Mouse (Mus musculus): ENCODE data around the gene Ptprn2. TPM values are rescaled to one million over a fixed set of nuclear protein-coding genes. Genes with fewer than 3 reads are reported as not detected.
A peak's percentile ranks its signal among the peaks of the same experiment; 100 is the strongest.

Ptprn2 gene
- polyA plus RNA-seq, 1 experiment from 2014 or later = 16.3 TPM

DNA sequence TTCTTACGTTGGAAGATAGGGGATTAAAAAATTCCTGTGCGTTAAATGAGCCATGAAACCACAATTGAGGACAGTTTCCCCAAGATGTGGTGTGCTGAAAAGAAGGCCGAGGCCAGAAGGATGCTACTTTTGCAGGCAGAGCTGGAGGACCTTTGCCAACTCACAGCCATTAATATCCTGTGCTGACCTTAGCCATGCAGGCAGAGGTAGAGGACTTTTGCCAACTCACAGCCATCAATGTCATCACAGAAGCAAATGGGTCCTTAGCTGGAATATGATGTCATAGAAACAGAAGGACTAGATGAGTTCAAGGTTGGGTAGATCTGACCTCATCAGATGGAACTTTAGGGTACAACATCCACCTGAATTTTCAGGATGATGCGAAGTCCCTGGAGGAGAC lies 43.3 kb downstream of the Ptprn2 start:
- H3K4me3 ChIP-seq (replicated peaks) = no peak overlapping the region
- no peaks in the 10 kb centered on the region for H3K9me3 ChIP-seq (replicated peaks)
- H3K27ac ChIP-seq (replicated peaks) = no peak overlapping the region
- no peak overlapping the region for H3K9ac ChIP-seq (replicated peaks)
- WGBS = 79% methylated on average over 4 of the region's 4 CpGs
- no peaks in the 10 kb centered on the region for H3K36me3 ChIP-seq
- H3K4me2 ChIP-seq = no peak overlapping the region
- no peak for ATAC-seq (ENCODE audit: low FRiP score)
- no peaks in the 10 kb centered on the region for H3K4me1 ChIP-seq
- no peaks in the 10 kb centered on the region for H3K27me3 ChIP-seq (replicated peaks)

DNA sequence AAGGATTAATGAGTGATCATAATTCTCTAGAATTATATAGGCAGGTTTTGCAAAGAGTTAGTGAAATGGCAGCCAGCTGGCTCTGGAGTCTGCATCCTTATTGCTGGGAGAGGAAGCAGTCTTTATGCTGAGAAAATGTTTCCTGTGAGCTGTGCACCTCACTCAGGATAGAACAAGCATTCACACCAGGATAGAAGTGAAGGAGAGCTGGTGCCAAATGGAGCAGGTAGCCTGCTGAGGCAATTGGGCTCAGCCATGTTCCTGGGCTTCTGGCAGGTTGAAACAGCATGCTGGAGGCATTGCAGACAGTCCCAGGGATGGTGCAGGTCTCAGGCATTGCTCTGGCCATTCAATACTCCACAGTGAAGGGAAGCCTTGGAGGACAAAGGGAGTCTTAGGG lies 47.8 kb downstream of the Ptprn2 start:
- H3K4me1 ChIP-seq = no peaks in the 10 kb centered on the region
- H3K4me3 ChIP-seq (replicated peaks) = no peak overlapping the region
- no peaks in the 10 kb centered on the region for H3K9me3 ChIP-seq (replicated peaks)
- no peak overlapping the region for H3K27ac ChIP-seq (replicated peaks)
- no peaks in the 10 kb centered on the region for H3K27me3 ChIP-seq (replicated peaks)
- ATAC-seq (ENCODE audit: low FRiP score) = no peak
- H3K9ac ChIP-seq (replicated peaks) = no peak overlapping the region
- no peaks in the 10 kb centered on the region for H3K36me3 ChIP-seq
- no peak overlapping the region for H3K4me2 ChIP-seq

DNA sequence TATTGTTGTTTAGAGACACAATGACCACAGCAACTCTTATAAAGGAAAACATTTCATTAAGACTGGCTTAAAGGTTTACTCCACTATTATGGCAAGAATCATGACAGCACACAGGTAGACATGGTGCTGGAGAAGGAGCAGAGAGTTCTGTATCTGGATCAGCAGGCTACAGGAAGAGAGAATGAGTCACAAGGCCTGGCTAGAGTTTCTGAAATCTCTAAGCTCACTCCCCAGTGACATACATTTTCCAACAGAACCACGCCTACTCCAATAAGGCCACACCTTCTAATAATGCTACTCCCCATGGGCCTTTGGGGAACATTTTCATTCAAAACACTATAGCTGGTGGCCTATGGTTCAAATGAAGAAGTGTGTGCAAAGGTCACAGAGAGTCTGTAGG lies 53.8 kb downstream of the Ptprn2 start:
- Histone ChIP-seq H3K4me1 (no peaks in the 10 kb centered on the region), H3K9ac (replicated peaks) (no peak overlapping the region), H3K27ac (replicated peaks) (no peak overlapping the region), H3K4me2 (no peak overlapping the region), H3K27me3 (replicated peaks) (no peaks in the 10 kb centered on the region), H3K9me3 (replicated peaks) (no peaks in the 10 kb centered on the region), H3K4me3 (replicated peaks) (no peak overlapping the region), H3K36me3 (no peaks in the 10 kb centered on the region)
- ATAC-seq (ENCODE audit: low FRiP score) = no peak
- WGBS = 94% methylated on average over 1 of the region's 1 CpGs

DNA sequence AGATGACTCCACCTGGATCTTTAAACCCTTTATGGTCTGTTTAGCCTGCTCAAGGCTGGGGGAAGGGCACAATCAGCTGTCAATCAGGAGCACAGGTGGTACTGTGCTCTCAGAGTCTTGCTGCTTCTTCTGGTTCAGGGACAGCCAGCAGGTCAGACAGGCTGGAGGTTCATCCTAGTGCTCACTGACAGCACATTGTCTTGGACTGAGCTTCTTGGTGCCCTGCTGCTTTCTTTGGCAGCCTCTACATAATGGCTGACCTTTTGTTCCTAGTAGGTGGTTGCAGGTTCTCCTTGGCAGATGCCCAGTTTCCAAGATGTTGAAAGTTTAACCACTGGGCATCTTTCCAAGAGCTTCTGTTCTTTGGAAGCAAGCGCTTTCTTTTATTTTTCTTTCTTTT lies 55.1 kb downstream of the Ptprn2 start:
- ATAC-seq (ENCODE audit: low FRiP score) = no peak
- no peak overlapping the region for H3K4me3 ChIP-seq (replicated peaks)
- H3K9ac ChIP-seq (replicated peaks) = no peak overlapping the region
- H3K36me3 ChIP-seq = no peaks in the 10 kb centered on the region
- H3K27me3 ChIP-seq (replicated peaks) = no peaks in the 10 kb centered on the region
- 91% methylated on average over 1 of the region's 1 CpGs for WGBS
- no peaks in the 10 kb centered on the region for H3K9me3 ChIP-seq (replicated peaks)
- H3K27ac ChIP-seq (replicated peaks) = no peak overlapping the region
- H3K4me2 ChIP-seq = no peak overlapping the region
- H3K4me1 ChIP-seq = no peaks in the 10 kb centered on the region

DNA sequence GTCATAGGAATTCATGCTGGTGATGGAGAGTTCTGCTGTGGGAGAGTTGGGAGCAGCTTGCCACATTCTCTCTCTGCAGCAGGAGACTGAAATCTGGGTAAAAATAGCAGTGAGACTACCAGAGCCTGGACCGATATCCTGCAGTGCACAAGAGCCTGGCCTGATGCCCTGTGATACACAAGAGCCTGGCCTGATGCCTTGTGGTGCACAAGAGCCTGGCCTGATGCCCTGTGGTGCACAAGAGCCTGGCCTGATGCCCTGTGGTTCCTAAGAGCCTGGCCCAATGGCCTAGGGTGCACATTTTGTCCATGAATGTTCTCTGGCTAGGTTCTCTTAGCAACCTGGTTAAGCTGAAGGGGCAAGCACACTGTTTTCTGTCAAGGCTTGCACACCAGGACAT lies 64.5 kb downstream of the Ptprn2 start:
- Histone ChIP-seq H3K4me3 (replicated peaks) (no peak overlapping the region), H3K27me3 (replicated peaks) (no peaks in the 10 kb centered on the region), H3K4me2 (no peak overlapping the region), H3K4me1 (peaks cover 24% of the 10 kb centered on the region; the same call in 1 of the 2 replicates), H3K36me3 (no peaks in the 10 kb centered on the region), H3K9me3 (replicated peaks) (no peaks in the 10 kb centered on the region), H3K27ac (replicated peaks) (0 out of 2 replicates have a peak overlapping the region, but pooled peaks have one; percentile 18), H3K9ac (replicated peaks) (no peak overlapping the region)
- 71% methylated on average over 1 of the region's 1 CpGs for whole genome bisulfite sequencing
- 0 out of 2 replicates have a peak, but pooled peaks have one; percentile 46 for ATAC-seq (ENCODE audit: low FRiP score)

DNA sequence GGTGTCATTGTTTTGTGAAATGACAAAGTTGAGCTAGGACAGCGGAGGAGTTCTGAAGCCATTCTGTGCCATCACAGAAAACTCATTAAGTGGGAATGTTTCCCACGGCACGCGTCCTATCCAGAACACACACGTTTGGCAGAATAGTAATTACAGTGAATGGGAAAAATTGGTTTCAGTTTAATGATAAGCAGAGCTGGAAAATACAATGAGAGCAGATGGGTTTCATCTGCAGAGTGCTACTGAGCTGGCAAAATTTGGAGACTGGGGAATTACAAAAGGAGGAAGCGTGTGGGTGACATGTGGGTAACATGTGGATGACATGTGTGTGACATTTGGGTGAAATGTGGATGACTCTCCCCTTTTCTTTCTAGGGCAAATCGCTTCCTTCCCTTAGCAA lies 66.0 kb downstream of the Ptprn2 start:
- 48% methylated on average over 7 of the region's 7 CpGs for WGBS
- Histone ChIP-seq H3K9ac (replicated peaks) (no peak overlapping the region), H3K9me3 (replicated peaks) (no peaks in the 10 kb centered on the region), H3K4me3 (replicated peaks) (no peak overlapping the region), H3K27ac (replicated peaks) (peak overlapping the region; percentile 71), H3K4me1 (peaks cover 24% of the 10 kb centered on the region; the same call in 1 of the 2 replicates), H3K27me3 (replicated peaks) (no peaks in the 10 kb centered on the region), H3K4me2 (no peak overlapping the region), H3K36me3 (no peaks in the 10 kb centered on the region)
- ATAC-seq (ENCODE audit: low FRiP score) = peak; percentile 46

DNA sequence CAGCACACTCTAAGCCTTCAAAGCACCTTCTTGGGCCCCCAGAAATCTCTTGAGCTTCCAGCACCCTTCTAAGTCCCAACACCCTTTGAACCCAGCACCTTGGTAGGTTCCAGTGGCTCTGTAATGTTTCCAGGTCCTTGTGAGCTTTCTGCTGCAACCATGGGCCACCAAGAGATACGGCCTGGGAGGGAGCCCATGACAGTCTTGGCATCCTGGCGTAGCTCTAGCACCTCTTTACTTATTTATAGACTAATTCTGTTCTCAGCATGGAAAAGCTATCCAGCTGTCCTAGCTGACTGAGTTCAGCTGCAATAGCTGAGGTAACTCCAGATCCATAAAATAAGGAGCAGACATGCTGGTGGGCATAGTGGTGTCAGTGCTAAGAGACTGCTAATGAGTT lies 66.8 kb downstream of the Ptprn2 start:
- Histone ChIP-seq H3K4me2 (no peak overlapping the region), H3K4me1 (peaks cover 24% of the 10 kb centered on the region; the same call in 1 of the 2 replicates), H3K4me3 (replicated peaks) (no peak overlapping the region), H3K9ac (replicated peaks) (no peak overlapping the region), H3K27ac (replicated peaks) (peak overlapping the region; percentile 71), H3K27me3 (replicated peaks) (no peaks in the 10 kb centered on the region), H3K36me3 (no peaks in the 10 kb centered on the region), H3K9me3 (replicated peaks) (no peaks in the 10 kb centered on the region)
- ATAC-seq (ENCODE audit: low FRiP score) = no peak
- 67% methylated on average over 2 of the region's 2 CpGs for WGBS

DNA sequence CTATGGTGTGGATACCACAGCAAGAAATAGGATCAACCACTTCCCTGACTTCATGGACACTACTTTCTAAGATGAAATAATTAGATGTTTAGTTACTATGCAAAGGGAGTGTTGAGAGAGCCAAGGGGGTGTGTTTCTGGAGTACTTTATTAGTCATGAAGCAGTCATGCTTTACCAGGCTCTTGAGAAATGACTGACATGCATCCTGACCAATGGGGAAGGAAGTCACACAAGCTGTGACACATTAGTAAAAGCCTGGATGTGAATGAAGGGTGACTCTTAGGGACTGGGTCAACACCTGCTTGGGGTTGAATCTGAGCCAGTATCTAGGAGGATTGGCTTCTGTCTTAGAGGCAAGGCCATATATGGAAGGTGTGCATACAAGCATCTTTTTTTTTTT lies 67.8 kb downstream of the Ptprn2 start:
- Histone ChIP-seq H3K4me2 (no peak overlapping the region), H3K9ac (replicated peaks) (no peak overlapping the region), H3K36me3 (no peaks in the 10 kb centered on the region), H3K27me3 (replicated peaks) (no peaks in the 10 kb centered on the region), H3K27ac (replicated peaks) (no peak overlapping the region), H3K9me3 (replicated peaks) (no peaks in the 10 kb centered on the region), H3K4me3 (replicated peaks) (no peak overlapping the region), H3K4me1 (peaks cover 24% of the 10 kb centered on the region; the same call in 1 of the 2 replicates)
- ATAC-seq (ENCODE audit: low FRiP score) = no peak

DNA sequence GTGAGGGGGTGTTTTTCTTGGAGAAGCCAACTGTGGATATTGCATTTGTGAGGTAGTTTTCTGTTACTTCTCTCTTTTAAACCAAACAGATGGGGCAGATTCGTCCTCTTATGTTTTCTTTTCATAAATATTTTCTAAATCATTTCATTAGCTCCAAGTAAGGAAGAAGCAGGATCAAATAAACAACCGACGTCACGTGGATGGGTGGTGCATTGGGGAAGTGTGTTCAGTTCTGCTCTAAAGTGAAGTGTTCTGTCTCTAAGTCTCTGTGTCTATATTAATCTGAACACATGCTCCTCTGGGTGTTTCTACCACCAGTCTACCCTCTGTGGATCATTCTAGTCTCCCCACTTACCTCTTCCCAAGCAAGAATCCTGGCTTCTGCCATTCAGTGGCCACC lies 70.4 kb downstream of the Ptprn2 start:
- Histone ChIP-seq H3K36me3 (no peaks in the 10 kb centered on the region), H3K9ac (replicated peaks) (no peak overlapping the region), H3K4me3 (replicated peaks) (no peak overlapping the region), H3K27ac (replicated peaks) (no peak overlapping the region), H3K9me3 (replicated peaks) (no peaks in the 10 kb centered on the region), H3K4me2 (no peak overlapping the region), H3K27me3 (replicated peaks) (no peaks in the 10 kb centered on the region), H3K4me1 (peaks cover 18% of the 10 kb centered on the region; the same call in 1 of the 2 replicates)
- ATAC-seq (ENCODE audit: low FRiP score) = no peak
- WGBS = 78% methylated on average over 4 of the region's 4 CpGs

DNA sequence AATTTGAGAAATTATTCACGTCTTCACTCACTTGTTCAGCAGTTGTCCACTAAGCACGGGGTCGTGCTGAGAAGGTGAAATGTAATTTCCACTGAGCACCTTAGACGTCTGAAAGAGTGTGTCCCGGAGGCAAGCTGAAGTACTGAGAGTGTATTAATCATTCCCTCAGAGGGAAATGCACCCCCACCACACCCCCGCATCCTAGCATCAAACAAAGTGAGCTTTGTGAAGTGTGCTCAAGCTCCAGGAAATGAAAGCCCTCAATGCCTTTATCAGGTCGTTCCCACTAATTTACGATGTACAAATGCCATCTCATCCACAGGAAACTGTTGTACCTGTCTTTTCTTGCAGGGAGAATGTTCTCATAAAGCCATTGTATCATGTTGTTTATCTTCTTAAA lies 78.9 kb downstream of the Ptprn2 start:
- no peak for ATAC-seq (ENCODE audit: low FRiP score)
- no peak overlapping the region for H3K9ac ChIP-seq (replicated peaks)
- H3K4me3 ChIP-seq (replicated peaks) = no peak overlapping the region
- H3K36me3 ChIP-seq = no peaks in the 10 kb centered on the region
- H3K4me2 ChIP-seq = no peak overlapping the region
- H3K27ac ChIP-seq (replicated peaks) = no peak overlapping the region
- no peaks in the 10 kb centered on the region for H3K27me3 ChIP-seq (replicated peaks)
- no peaks in the 10 kb centered on the region for H3K4me1 ChIP-seq
- 60% methylated on average over 8 of the region's 8 CpGs for WGBS
- no peaks in the 10 kb centered on the region for H3K9me3 ChIP-seq (replicated peaks)

DNA sequence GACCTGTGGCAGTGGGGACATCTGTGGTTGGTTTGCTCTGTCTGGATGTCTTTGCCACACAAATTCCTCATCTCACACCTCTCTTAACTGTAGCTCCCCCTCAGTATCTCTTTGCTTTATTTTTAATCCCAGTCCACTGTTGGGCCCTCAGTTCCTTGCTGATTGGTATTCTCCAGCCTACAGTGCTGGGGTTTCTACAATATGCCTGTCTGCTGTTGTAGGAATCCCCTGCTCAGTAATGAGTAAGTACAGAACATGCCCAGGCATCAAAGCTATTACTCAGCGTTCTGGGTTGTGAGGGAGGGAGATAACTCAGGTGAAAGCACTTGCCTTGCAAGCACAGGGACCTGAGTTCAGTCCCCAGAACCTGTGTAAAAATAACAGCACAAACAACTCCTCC lies 81.2 kb downstream of the Ptprn2 start:
- WGBS = 75% methylated on average over 1 of the region's 1 CpGs
- no peaks in the 10 kb centered on the region for H3K9me3 ChIP-seq (replicated peaks)
- no peak overlapping the region for H3K4me3 ChIP-seq (replicated peaks)
- no peak for ATAC-seq (ENCODE audit: low FRiP score)
- H3K9ac ChIP-seq (replicated peaks) = no peak overlapping the region
- no peaks in the 10 kb centered on the region for H3K27me3 ChIP-seq (replicated peaks)
- no peak overlapping the region for H3K4me2 ChIP-seq
- H3K4me1 ChIP-seq = no peaks in the 10 kb centered on the region
- no peak overlapping the region for H3K27ac ChIP-seq (replicated peaks)
- no peaks in the 10 kb centered on the region for H3K36me3 ChIP-seq

DNA sequence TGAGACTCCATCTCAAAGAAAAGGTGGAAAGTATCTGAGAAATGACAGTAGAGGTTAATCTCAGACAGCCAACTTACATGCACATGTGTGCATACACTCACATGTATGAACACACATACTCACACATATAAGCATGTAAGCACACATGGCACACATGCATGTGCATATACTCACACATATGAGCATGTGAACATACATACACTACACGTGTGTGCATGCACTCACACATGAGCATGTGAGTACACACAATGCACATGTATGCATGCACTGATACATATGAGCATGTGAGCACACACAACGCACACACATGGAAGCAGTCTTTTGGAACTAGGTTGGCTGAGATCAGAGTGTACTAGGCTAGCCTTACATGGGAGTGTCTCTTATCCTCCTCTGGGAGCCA lies 81.7 kb downstream of the Ptprn2 start:
- no peak for ATAC-seq (ENCODE audit: low FRiP score)
- 87% methylated on average over 2 of the region's 2 CpGs for WGBS
- no peaks in the 10 kb centered on the region for H3K4me1 ChIP-seq

DNA sequence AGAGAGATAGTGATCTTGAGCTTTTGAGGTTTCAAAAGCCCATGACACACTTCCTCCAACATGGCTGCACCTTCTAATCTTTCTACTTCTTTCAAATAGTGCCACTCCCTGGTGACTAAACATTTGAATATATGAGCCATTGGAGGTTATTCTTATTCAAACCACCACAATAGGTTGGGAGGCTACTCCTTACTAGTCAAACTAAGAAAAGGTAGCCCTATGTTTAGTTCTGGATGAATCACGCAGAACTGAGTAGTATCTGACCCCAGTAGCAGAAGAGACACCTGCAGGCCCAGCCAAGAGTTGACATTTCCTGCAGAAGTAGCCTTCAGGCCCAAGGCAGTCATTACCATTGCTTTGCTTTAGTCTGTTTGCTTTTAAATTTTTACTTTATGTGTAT lies 84.0 kb downstream of the Ptprn2 start:
- 69% methylated on average over 1 of the region's 1 CpGs for WGBS

More for the DNA sequence above, 81.7 kb downstream of the Ptprn2 start:
- no peak overlapping the region for H3K9ac ChIP-seq (replicated peaks)
- no peaks in the 10 kb centered on the region for H3K27me3 ChIP-seq (replicated peaks)
- H3K9me3 ChIP-seq (replicated peaks) = no peaks in the 10 kb centered on the region
- no peaks in the 10 kb centered on the region for H3K36me3 ChIP-seq
- no peak overlapping the region for H3K4me2 ChIP-seq
- no peak overlapping the region for H3K27ac ChIP-seq (replicated peaks)
- H3K4me3 ChIP-seq (replicated peaks) = no peak overlapping the region

More for the DNA sequence above, 84.0 kb downstream of the Ptprn2 start:
- H3K36me3 ChIP-seq = no peaks in the 10 kb centered on the region
- no peak overlapping the region for H3K27ac ChIP-seq (replicated peaks)
- H3K4me2 ChIP-seq = no peak overlapping the region
- H3K9me3 ChIP-seq (replicated peaks) = no peaks in the 10 kb centered on the region
- no peaks in the 10 kb centered on the region for H3K27me3 ChIP-seq (replicated peaks)
- peaks cover 10% of the 10 kb centered on the region; the same call in 1 of the 2 replicates for H3K4me1 ChIP-seq
- no peak for ATAC-seq (ENCODE audit: low FRiP score)
- H3K9ac ChIP-seq (replicated peaks) = no peak overlapping the region
- no peak overlapping the region for H3K4me3 ChIP-seq (replicated peaks)

Measured in neural tube, embryonic 15.5 days (tissue).